Mouse (Mus musculus): Measurements from ENCODE around the gene Manba.
"Not testable (repeated sequence)": the region's sequence is repeated elsewhere in the genome, so short reads cannot be mapped to it uniquely, and the experiment has no call there.

The Manba gene

GRCm38 (mm10) chr3:135485128-135485899 lies at the start of gene Manba:
Gene Manba (plus strand): TSS chr3:135485611.
- in situ Hi-C loops (cut with MboI), result no loop called here

GRCm38 (mm10) chr3:135436901-135437616 lies 48.4 kb upstream of the Manba start:
- in situ Hi-C loops (cut with MboI), result no loop called here

GRCm38 (mm10) chr3:135437758-135438495 lies 47.5 kb upstream of the Manba start, which contains the start of gene Ube2d3:
Gene Ube2d3 (plus strand): TSS chr3:135438149.
- in situ Hi-C loops (cut with MboI), result no loop called here

- in situ Hi-C loops (cut with MboI), result no loop called here
Measured at GRCm38 (mm10) chr3:135438531-135438912, 46.9 kb upstream of the Manba start.

GRCm38 (mm10) chr3:135438913-135439531 lies 46.4 kb upstream of the Manba start:
- in situ Hi-C loops (cut with MboI), result no loop called here

GRCm38 (mm10) chr3:135439651-135440050 lies 45.8 kb upstream of the Manba start:
- in situ Hi-C loops (cut with MboI), result no loop called here

- in situ Hi-C loops (cut with MboI), result no loop called here
Measured at GRCm38 (mm10) chr3:135440221-135440620, 45.2 kb upstream of the Manba start.

- in situ Hi-C loops (cut with MboI), result no loop called here
Measured at GRCm38 (mm10) chr3:135440621-135441020, 44.8 kb upstream of the Manba start.

- in situ Hi-C loops (cut with MboI), result no loop called here
Measured at GRCm38 (mm10) chr3:135444930-135445329, 40.5 kb upstream of the Manba start.

- in situ Hi-C loops (cut with MboI), result no loop called here
Measured at GRCm38 (mm10) chr3:135458981-135459380, 26.4 kb upstream of the Manba start.

- in situ Hi-C loops (cut with MboI), result no loop called here
Measured at GRCm38 (mm10) chr3:135468402-135468801, 17.0 kb upstream of the Manba start.

- in situ Hi-C loops (cut with MboI), result no loop called here
Measured at GRCm38 (mm10) chr3:135469146-135469545, 16.3 kb upstream of the Manba start.

GRCm38 (mm10) chr3:135469974-135470373 lies 15.4 kb upstream of the Manba start:
- in situ Hi-C loops (cut with MboI), result no loop called here

- in situ Hi-C loops (cut with MboI), result no loop called here
Measured at GRCm38 (mm10) chr3:135470823-135471222, 14.6 kb upstream of the Manba start.

- in situ Hi-C loops (cut with MboI), result no loop called here
Measured at GRCm38 (mm10) chr3:135475025-135475424, 10.4 kb upstream of the Manba start.

- in situ Hi-C loops (cut with MboI), result no loop called here
Measured at GRCm38 (mm10) chr3:135476286-135476685, 9.1 kb upstream of the Manba start.

GRCm38 (mm10) chr3:135476977-135477376 lies 8.4 kb upstream of the Manba start:
- in situ Hi-C loops (cut with MboI), result no loop called here

GRCm38 (mm10) chr3:135479090-135479489 lies 6.3 kb upstream of the Manba start:
- in situ Hi-C loops (cut with MboI), result not testable (repeated sequence)

- in situ Hi-C loops (cut with MboI), result no loop called here
Measured at GRCm38 (mm10) chr3:135480767-135481166, 4.6 kb upstream of the Manba start.

- in situ Hi-C loops (cut with MboI), result no loop called here
Measured at GRCm38 (mm10) chr3:135481608-135482007, 3.8 kb upstream of the Manba start.

GRCm38 (mm10) chr3:135484650-135485049 lies 761 bp upstream of the Manba start:
- in situ Hi-C loops (cut with MboI), result not testable (repeated sequence)

GRCm38 (mm10) chr3:135485900-135486241 lies 460 bp downstream of the Manba start:
- in situ Hi-C loops (cut with MboI), result no loop called here

Data from mature B cell (primary cell).